Mouse (Mus musculus): ENCODE measurements at regions not wholly inside any gene's neighbourhood (a gene's known extent, or its start where the extent isn't known, plus 50 kb on each side); places are given as distances from the start of the nearest gene placed in this dataset.
A peak's percentile ranks its signal among the peaks of the same experiment; 100 is the strongest.

- no peak overlapping the region for H3K27ac ChIP-seq (ENCODE audit: control insufficient read depth, low read depth, low read length)
- TF ChIP-seq MXI1 (IDR thresholded peaks at IDR 0.05; ENCODE audit: low read depth, low read length) (no peak), USF1 (IDR thresholded peaks at IDR 0.05; ENCODE audit: low read depth, low read length) (peak; percentile 15; the same call in 1 of the 2 replicates), CTCF (IDR thresholded peaks at IDR 0.05 in 2 of 3, conservative IDR thresholded peaks at IDR 0.05 in 1 of 3; ENCODE audit: control insufficient read depth in 1 of 3, insufficient read depth in 1 of 3, low read depth in 2 of 3, low read length in 3 of 3, poor library complexity in 1 of 3, severe bottlenecking in 1 of 3) (peak in 2 of 3 experiments; percentile 13 to 16; a peak in 1 of 6 replicates), BHLHE40 (IDR thresholded peaks at IDR 0.05; ENCODE audit: borderline replicate concordance, low read depth, low read length) (peak; percentile 43; the same call in 1 of the 2 replicates)
- H3K4me3 ChIP-seq (ENCODE audit: control insufficient read depth in 1 of 2, insufficient read depth in 1 of 2, low read depth in 2 of 2, low read length in 2 of 2) = peak overlapping the region in 1 of 2 experiments; percentile 16; a peak in 1 of 4 replicates
- DNase-seq (ENCODE audit: low read depth, low spot score) = peak; percentile 75
- no peak overlapping the region for H3K9ac ChIP-seq (ENCODE audit: control insufficient read depth, low read depth, low read length, poor library complexity, severe bottlenecking)
- H3K27me3 ChIP-seq (ENCODE audit: control insufficient read depth in 1 of 2, insufficient read depth in 2 of 2, low read length in 2 of 2) = peaks cover 6 to 16% of the 10 kb centered on the region in 2 experiments
- H3K9me3 ChIP-seq (replicated peaks; ENCODE audit: insufficient read depth, low read length) = no peaks in the 10 kb centered on the region
- H3K36me3 ChIP-seq (ENCODE audit: control insufficient read depth in 1 of 2, insufficient read depth in 2 of 2, low read length in 2 of 2) = no peaks in the 10 kb centered on the region
- H3K4me1 ChIP-seq (ENCODE audit: control insufficient read depth in 1 of 2, insufficient read depth in 2 of 2, low read length in 2 of 2) = 0 out of 4 replicates have a peak, but pooled peaks cover 0 to 2% of the 10 kb centered on the region in 2 experiments
- H3K79me2 ChIP-seq (ENCODE audit: control insufficient read depth, insufficient read depth, low read length, poor library complexity) = no peaks in the 10 kb centered on the region
Observed at GRCm38 (mm10) chr1:161712918-161713317, 75.4 kb downstream of the Fasl start.

DNA sequence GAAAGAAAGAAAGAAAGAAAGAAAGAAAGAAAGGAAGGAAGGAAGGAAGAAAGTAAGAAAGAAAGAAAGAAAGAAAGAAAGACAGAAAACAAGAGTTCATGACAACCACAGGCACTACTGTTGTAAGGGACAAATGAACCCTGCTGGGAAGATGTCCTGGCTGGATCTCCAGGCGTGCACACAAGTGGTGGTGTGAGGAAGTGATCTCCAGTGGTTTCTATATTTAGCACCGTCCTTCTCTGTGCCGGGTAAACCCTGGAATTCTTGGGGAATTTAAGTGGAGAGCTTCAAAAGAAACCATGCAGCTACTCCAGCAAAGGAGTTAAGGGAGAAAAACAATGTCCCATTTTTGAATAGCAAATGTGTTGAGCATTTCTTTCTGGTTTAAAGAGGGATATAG is 76.0 kb downstream of the Fasl start:
- no peak overlapping the region for H3K9ac ChIP-seq (ENCODE audit: control insufficient read depth, low read depth, low read length, poor library complexity, severe bottlenecking)
- H3K36me3 ChIP-seq (ENCODE audit: control insufficient read depth in 1 of 2, insufficient read depth in 2 of 2, low read length in 2 of 2) = no peaks in the 10 kb centered on the region
- no peak for TF ChIP-seq SMC3 (IDR thresholded peaks at IDR 0.05; ENCODE audit: low read depth, low read length)
- no peak for TF ChIP-seq USF1 (IDR thresholded peaks at IDR 0.05; ENCODE audit: low read depth, low read length)
- TF ChIP-seq MAX (IDR thresholded peaks at IDR 0.05; ENCODE audit: low read length) = no peak
- TF ChIP-seq USF2 (IDR thresholded peaks at IDR 0.05; ENCODE audit: borderline replicate concordance in 1 of 2, insufficient read depth in 1 of 2, low read depth in 1 of 2, low read length in 2 of 2) = no peak
- TF ChIP-seq TCF12 (IDR thresholded peaks at IDR 0.05; ENCODE audit: low read depth, low read length) = no peak
- H3K27me3 ChIP-seq (ENCODE audit: control insufficient read depth in 1 of 2, insufficient read depth in 2 of 2, low read length in 2 of 2) = peaks cover 6 to 19% of the 10 kb centered on the region in 2 experiments
- 0 out of 4 replicates have a peak, but pooled peaks cover 0 to 2% of the 10 kb centered on the region in 2 experiments for H3K4me1 ChIP-seq (ENCODE audit: control insufficient read depth in 1 of 2, insufficient read depth in 2 of 2, low read length in 2 of 2)
- no peak for DNase-seq (ENCODE audit: low read depth, low spot score)
- H3K79me2 ChIP-seq (ENCODE audit: control insufficient read depth, insufficient read depth, low read length, poor library complexity) = no peaks in the 10 kb centered on the region
- no peaks in the 10 kb centered on the region for H3K9me3 ChIP-seq (replicated peaks; ENCODE audit: insufficient read depth, low read length)
- H3K27ac ChIP-seq (ENCODE audit: control insufficient read depth, low read depth, low read length) = no peak overlapping the region
- H3K4me3 ChIP-seq (ENCODE audit: control insufficient read depth in 1 of 2, insufficient read depth in 1 of 2, low read depth in 2 of 2, low read length in 2 of 2) = no peak overlapping the region

- Histone ChIP-seq H3K79me2 (ENCODE audit: control insufficient read depth, insufficient read depth, low read length, poor library complexity) (no peaks in the 10 kb centered on the region), H3K27me3 (ENCODE audit: control insufficient read depth in 1 of 2, insufficient read depth in 2 of 2, low read length in 2 of 2) (peaks cover 6 to 17% of the 10 kb centered on the region in 2 experiments), H3K4me1 (ENCODE audit: control insufficient read depth in 1 of 2, insufficient read depth in 2 of 2, low read length in 2 of 2) (no peaks in the 10 kb centered on the region), H3K27ac (ENCODE audit: control insufficient read depth, low read depth, low read length) (no peak overlapping the region), H3K9ac (ENCODE audit: control insufficient read depth, low read depth, low read length, poor library complexity, severe bottlenecking) (no peak overlapping the region), H3K4me3 (ENCODE audit: control insufficient read depth in 1 of 2, insufficient read depth in 1 of 2, low read depth in 2 of 2, low read length in 2 of 2) (no peak overlapping the region), H3K36me3 (ENCODE audit: control insufficient read depth in 1 of 2, insufficient read depth in 2 of 2, low read length in 2 of 2) (no peaks in the 10 kb centered on the region), H3K9me3 (replicated peaks; ENCODE audit: insufficient read depth, low read length) (no peaks in the 10 kb centered on the region)
- no peak for TF ChIP-seq POLR2A (IDR thresholded peaks at IDR 0.05; ENCODE audit: control insufficient read depth in 1 of 2, insufficient read depth in 1 of 2, low read depth in 1 of 2, low read length in 2 of 2, poor library complexity in 1 of 2)
- no peak for TF ChIP-seq MAFK (IDR thresholded peaks at IDR 0.05; ENCODE audit: borderline replicate concordance, low read depth, low read length)
- TF ChIP-seq MAZ (IDR thresholded peaks at IDR 0.05; ENCODE audit: low read depth, low read length) = no peak
- TF ChIP-seq ZNF384 (IDR thresholded peaks at IDR 0.05; ENCODE audit: low read depth, low read length) = no peak
- no peak for TF ChIP-seq E2F4 (IDR thresholded peaks at IDR 0.05; ENCODE audit: borderline replicate concordance, low read depth, low read length)
- no peak for TF ChIP-seq UBTF (IDR thresholded peaks at IDR 0.05; ENCODE audit: borderline replicate concordance, insufficient read depth, low read depth, low read length)
- no peak for TF ChIP-seq MYB (IDR thresholded peaks at IDR 0.05; ENCODE audit: low read depth, low read length)
- TF ChIP-seq GATA1 (IDR thresholded peaks at IDR 0.05; ENCODE audit: low read depth, low read length) = no peak
- no peak for TF ChIP-seq ETS1 (IDR thresholded peaks at IDR 0.05; ENCODE audit: low read depth, low read length)
- TF ChIP-seq MXI1 (IDR thresholded peaks at IDR 0.05; ENCODE audit: low read depth, low read length) = no peak
- no peak for TF ChIP-seq CTCF (IDR thresholded peaks at IDR 0.05 in 2 of 3, conservative IDR thresholded peaks at IDR 0.05 in 1 of 3; ENCODE audit: control insufficient read depth in 1 of 3, insufficient read depth in 1 of 3, low read depth in 2 of 3, low read length in 3 of 3, poor library complexity in 1 of 3, severe bottlenecking in 1 of 3)
- no peak for DNase-seq (ENCODE audit: low read depth, low spot score)
Observed at GRCm38 (mm10) chr1:161707049-161707448, 81.2 kb downstream of the Fasl start.

Measured in MEL (cell line).